Mouse (Mus musculus) erythroblast, embryonic 14.5 days (primary cell): Measurements from ENCODE around the gene Sirpb1a.

ENCODE experiments used
- GATA1 ChIP-seq: IDR thresholded peaks from 2 replicates; pipeline ENCODE4 v1.6.1; 2012; ENCODE audit warnings: low read length, inconsistent platforms, mixed read lengths
- TAL1 ChIP-seq: IDR thresholded peaks from 3 replicates; pipeline ENCODE4 v1.6.1; 2012; ENCODE audit warnings: low read length, inconsistent platforms, mixed read lengths

GRCm38 (mm10) chr3:15329549-15329948 is 96.8 kb downstream of the Sirpb1a start:
- no peak for TF ChIP-seq TAL1
- no peak for TF ChIP-seq GATA1
